ENCODE assay signal across 11 mouse cellular contexts in the genomic region with DNA sequence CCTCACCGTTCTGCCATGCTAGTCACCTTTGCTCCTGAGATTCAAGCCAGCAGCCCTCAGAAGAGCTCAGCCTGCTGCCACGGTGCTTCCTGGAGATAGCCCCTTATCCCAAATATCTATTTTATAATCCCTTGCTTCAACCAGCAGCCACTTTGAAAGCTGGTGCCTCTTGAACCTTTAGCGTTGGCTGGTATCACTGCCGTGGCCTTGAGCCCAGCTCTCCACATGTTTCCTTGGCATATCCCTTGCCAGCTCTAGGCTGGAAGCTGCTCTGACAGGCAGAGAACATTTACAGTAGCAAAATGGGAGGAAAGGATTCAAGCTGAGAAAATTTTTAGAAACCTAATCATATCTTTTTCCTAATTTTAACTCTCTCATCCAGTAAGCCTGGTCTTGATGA.
DNase-seq lines count a peak whose midpoint lies in the region; ATAC-seq and TF ChIP-seq lines count a peak whose summit lies in the region.
"Had no signal": no experiment of that assay in that cellular context is flagged by ENCODE, and none has a peak within 500 bp of the region (broad histone marks: within the 10 kb centered on the region; RNA-seq: fewer than 3 reads in every experiment).

No protein-coding gene starts in this region.

- no peak overlapping the region for H3K9ac ChIP-seq in heart, adult 2 months (ENCODE audit: low read depth, low read length)
- no peak overlapping the region for H3K9ac ChIP-seq in heart, embryonic 12.5 days
- H3K9ac ChIP-seq: hindbrain, embryonic 15.5 days had no signal

- TF ChIP-seq EP300 in heart, adult 2 months (IDR thresholded peaks at IDR 0.05; ENCODE audit: insufficient read depth, low read depth, low read length), result no peak

- intact Hi-C loops in heart, adult 2 months (cut with DNase I), result no loop called here
- intact Hi-C loops in left cerebral cortex, postnatal 36 days (cut with DNase I), result no loop called here

- no peaks in the 10 kb centered on the region for H3K36me3 ChIP-seq in heart, adult 2 months (ENCODE audit: control insufficient read depth, insufficient read depth, low read length)
- H3K36me3 ChIP-seq in heart, embryonic 12.5 days, result no peaks in the 10 kb centered on the region
- H3K36me3 ChIP-seq: hindbrain, embryonic 15.5 days had no signal

- no peaks in the 10 kb centered on the region for H3K9me3 ChIP-seq in heart, embryonic 12.5 days (replicated peaks)
- H3K9me3 ChIP-seq: hindbrain, embryonic 15.5 days had no signal

- no peaks in the 10 kb centered on the region for H3K4me1 ChIP-seq in heart, adult 2 months (ENCODE audit: control insufficient read depth, insufficient read depth, low read length)
- H3K4me1 ChIP-seq in heart, embryonic 12.5 days (replicated peaks), result no peaks in the 10 kb centered on the region

- TF ChIP-seq CTCF in heart, adult 2 months (IDR thresholded peaks at IDR 0.05), result no peak

- TF ChIP-seq POLR2A in heart, adult 2 months (IDR thresholded peaks at IDR 0.05; ENCODE audit: insufficient read depth, low read depth, low read length), result no peak

- H3K4me3 ChIP-seq in heart, adult 2 months, result no peak overlapping the region
- H3K4me3 ChIP-seq in heart, embryonic 12.5 days, result no peak overlapping the region
- H3K4me3 ChIP-seq: hindbrain, embryonic 15.5 days had no signal

- H3K27ac ChIP-seq in heart, adult 2 months, result no peak overlapping the region
- no peak overlapping the region for H3K27ac ChIP-seq in heart, embryonic 12.5 days (ENCODE audit: poor library complexity, severe bottlenecking)
- H3K27ac ChIP-seq: hindbrain, embryonic 15.5 days had no signal

- DNase-seq in heart, adult 2 months, result peak; percentile 26 to 47
- peak; percentile 50 for DNase-seq in ovary, adult 18-20 months (ENCODE audit: low spot score)
- no peak for DNase-seq in ovary, postnatal 14 days (ENCODE audit: low spot score)
- peak; percentile 48 for DNase-seq in cerebellum, adult 8-10 months
- DNase-seq in left cerebral cortex, postnatal 36 days (ENCODE audit: low spot score in 2 of 2), result peak; percentile 32
- DNase-seq in kidney, adult 8-10 months, result no peak
- DNase-seq: kidney, postnatal 25 days had no signal

- H3K4me2 ChIP-seq in heart, embryonic 12.5 days, result no peak overlapping the region
- H3K4me2 ChIP-seq: hindbrain, embryonic 15.5 days had no signal

- WGBS in heart, adult 2 months, result 43% methylated on average over 4 of the region's 4 CpGs
- WGBS in heart, embryonic 12.5 days, result 54% methylated on average over 4 of the region's 4 CpGs

- no peaks in the 10 kb centered on the region for H3K79me2 ChIP-seq in heart, adult 2 months (replicated peaks; ENCODE audit: control insufficient read depth, insufficient read depth, low read length)

- ATAC-seq in heart, embryonic 12.5 days (ENCODE audit: insufficient number of reproducible peaks, low FRiP score), result no peak
- no peak for ATAC-seq in inflammation-experienced regulatory T-cells, adult 6 months
- ATAC-seq: CD4-positive, CD25-positive, alpha-beta regulatory T cell, adult 4 months had no signal

- no peaks in the 10 kb centered on the region for H3K27me3 ChIP-seq in heart, adult 2 months (ENCODE audit: control insufficient read depth, insufficient read depth, low read length)
- no peaks in the 10 kb centered on the region for H3K27me3 ChIP-seq in heart, embryonic 12.5 days (replicated peaks)
- H3K27me3 ChIP-seq: hindbrain, embryonic 15.5 days had no signal

Comparison
In these comparisons a context has a peak if more than half of its experiments do, and no peak if none do; other contexts are left out.
1. DNase-seq: peak in heart, adult 2 months (2 of 2), ovary, adult 18-20 months (single experiment), cerebellum, adult 8-10 months (single experiment) and left cerebral cortex, postnatal 36 days (2 of 2); none in ovary, postnatal 14 days (single experiment) and kidney, adult 8-10 months (0 of 2).